Mouse (Mus musculus) C2C12 (cell line): ENCODE results near the gene Nudt14.

Experiments
- CEBPB ChIP-seq: IDR thresholded peaks from one replicate; pipeline ENCODE4 v1.6.1; 2011; ENCODE audit warnings: low read depth, mild to moderate bottlenecking, control low read depth, moderate library complexity
- CTCF ChIP-seq: IDR thresholded peaks from one replicate; pipeline ENCODE4 v1.5.1; 2011; ENCODE audit not compliant: control insufficient read depth, insufficient read depth, insufficient read length
- MAX ChIP-seq: IDR thresholded peaks from one replicate; pipeline ENCODE4 v1.6.1; 2011; ENCODE audit warnings: mild to moderate bottlenecking, control low read depth
- MYOD1 ChIP-seq: IDR thresholded peaks from one replicate; pipeline ENCODE4 v1.6.1; 2011; ENCODE audit warnings: low read depth; ENCODE audit not compliant: control insufficient read depth, insufficient read length
- MYOG ChIP-seq: IDR thresholded peaks from one replicate; pipeline ENCODE4 v1.6.1; 2011; ENCODE audit not compliant: control insufficient read depth, insufficient read length; ENCODE audit errors: extremely low read depth
- USF1 ChIP-seq: IDR thresholded peaks from one replicate; pipeline ENCODE4 v1.6.1; 2011; ENCODE audit warnings: low read depth, mild to moderate bottlenecking, control low read depth, moderate library complexity

GRCm38 (mm10) chr12:112950040-112950760 lies 8.3 kb upstream of the Nudt14 start:
- TF ChIP-seq CTCF, result no peak
- TF ChIP-seq MAX, result no peak
- no peak for TF ChIP-seq USF1
- TF ChIP-seq MYOG, result no peak
- TF ChIP-seq CEBPB, result no peak
- TF ChIP-seq MYOD1, result no peak
